Mouse (Mus musculus): Measurements from ENCODE around the gene Mrfap1. TPM values are rescaled to one million over a fixed set of nuclear protein-coding genes. Genes with fewer than 3 reads are reported as not detected.

Gene Mrfap1
- polyA plus RNA-seq (2012; rRNA removed), result 123 and 160 TPM in 2 replicates

GRCm38 (mm10) chr5:36796296-36797014 is at the start of gene Mrfap1:
Gene Mrfap1 (minus strand): TSS chr5:36796772.

GRCm38 (mm10) chr5:36829913-36830879 is 33.6 kb upstream of the Mrfap1 start, which contains the start of gene Man2b2:
Gene Man2b2 (minus strand): TSS chr5:36830653.

GRCm38 (mm10) chr5:36748536-36749061 is 48.0 kb downstream of the Mrfap1 start, which contains the start of gene Bloc1s4:
Gene Bloc1s4 (minus strand): TSS chr5:36748650.

Other genes with a start within 250 kb of the Mrfap1 start
- 15.1 and 17.8 TPM in 2 replicates for gene Tbc1d14, start 203.5 kb downstream of the Mrfap1 start, polyA plus RNA-seq (2012; rRNA removed)
- 11.8 and 14.9 TPM in 2 replicates for gene D5Ertd579e, start 100.7 kb downstream of the Mrfap1 start, polyA plus RNA-seq (2012; rRNA removed)
- 29.2 and 37.3 TPM in 2 replicates for gene Bloc1s4, start 48.1 kb downstream of the Mrfap1 start, polyA plus RNA-seq (2012; rRNA removed)
- 102 and 115 TPM in 2 replicates for gene Man2b2, start 33.9 kb upstream of the Mrfap1 start, polyA plus RNA-seq (2012; rRNA removed)
- gene Ppp2r2c, start 71.7 kb upstream of the Mrfap1 start, polyA plus RNA-seq (2012; rRNA removed), result 1.9 TPM in 2 replicates
- gene Wfs1, start 192.4 kb upstream of the Mrfap1 start, polyA plus RNA-seq (2012; rRNA removed), result 18.5 and 18.6 TPM in 2 replicates

Measured in colon, adult 2 months (tissue).